Mouse (Mus musculus) monocyte, adult 5-6 weeks (primary cell): ENCODE data around the gene Tgfbi. TPM values are rescaled to one million over a fixed set of nuclear protein-coding genes. Genes with fewer than 3 reads are reported as not detected.
A peak's percentile ranks its signal among the peaks of the same experiment; 100 is the strongest.

Source experiments
- ATAC-seq: fragments of 153-309, 156-312 bp; replicated peaks from 2 replicates; pipeline ENCODE4 v1.8.0; 2017; ENCODE audit warnings: mild to moderate bottlenecking; ENCODE audit not compliant: low TSS enrichment, insufficient number of reproducible peaks, severe bottlenecking, poor library complexity, low FRiP score
- total RNA-seq: library from RNA; stranded (forward); fragments of 200-1000, 200-491, 200-594 nt; gene quantifications from 3 replicates; pipeline ENCODE4 v1.2.3, GENCODE M21; 2017

The Tgfbi gene
- total RNA-seq, 1 experiment from 2014 or later, result 152 TPM

DNA sequence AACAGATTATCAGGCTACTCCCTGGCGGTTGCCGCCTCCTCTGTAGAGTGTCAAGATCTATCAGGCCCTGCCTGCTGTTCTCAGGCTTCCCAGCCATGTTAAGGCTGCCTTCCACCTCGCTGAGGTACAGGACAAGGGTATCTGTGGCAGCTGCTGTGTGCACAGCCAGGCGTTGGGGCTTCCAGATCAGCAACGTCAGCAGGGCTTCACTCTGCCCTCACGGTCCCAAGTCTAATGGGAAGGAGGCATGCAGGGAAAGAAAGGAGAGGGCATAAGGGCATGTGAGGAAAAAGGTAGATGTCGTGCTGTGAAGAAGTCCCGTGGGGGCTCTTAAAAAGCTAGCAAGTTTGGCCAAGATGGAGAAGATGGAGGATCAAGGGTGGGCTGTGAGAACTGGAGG lies 14.1 kb upstream of the Tgfbi start:
- no peak for ATAC-seq

DNA sequence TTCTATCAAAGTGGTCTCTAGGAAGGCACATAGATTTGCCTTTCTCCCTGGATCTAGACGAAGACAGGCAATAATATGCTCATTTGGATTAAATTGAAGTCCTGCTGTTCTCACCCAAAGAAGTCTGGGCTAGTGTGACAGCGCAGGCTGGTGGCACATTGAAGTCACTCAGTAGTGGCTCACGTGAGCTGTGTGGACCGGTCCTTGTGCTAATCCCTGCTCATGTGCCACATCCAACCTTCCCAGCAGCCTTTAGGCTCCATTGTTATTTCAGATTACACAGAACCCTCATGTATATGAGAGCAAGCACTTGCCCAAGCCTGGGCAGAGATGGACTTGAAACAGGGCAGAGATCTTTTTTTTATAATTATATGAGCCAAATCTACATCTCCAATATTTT lies 12.0 kb upstream of the Tgfbi start:
- ATAC-seq, result no peak

GRCm38 (mm10) chr13:56597831-56598612 lies 11.3 kb upstream of the Tgfbi start:
- no peak for ATAC-seq

DNA sequence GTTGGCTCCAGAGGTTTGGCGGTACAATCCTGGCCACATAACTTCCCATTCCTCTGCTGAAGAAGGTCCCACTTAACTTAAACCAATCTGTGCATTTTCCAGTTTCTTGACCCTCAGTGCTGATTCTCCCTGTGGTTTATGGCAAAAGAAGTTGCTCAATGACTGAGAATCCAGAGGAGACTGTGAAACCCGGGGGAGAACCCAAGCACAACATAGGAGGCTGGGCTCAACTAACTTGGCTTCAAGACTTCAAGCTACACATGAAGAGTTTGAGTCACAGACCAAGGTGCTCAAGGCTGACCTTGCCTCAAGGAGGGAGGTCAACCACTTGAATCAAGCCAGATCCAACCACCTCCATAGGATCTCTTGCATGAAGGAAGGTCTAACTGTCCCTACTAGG lies 9.8 kb upstream of the Tgfbi start:
- no peak for ATAC-seq

DNA sequence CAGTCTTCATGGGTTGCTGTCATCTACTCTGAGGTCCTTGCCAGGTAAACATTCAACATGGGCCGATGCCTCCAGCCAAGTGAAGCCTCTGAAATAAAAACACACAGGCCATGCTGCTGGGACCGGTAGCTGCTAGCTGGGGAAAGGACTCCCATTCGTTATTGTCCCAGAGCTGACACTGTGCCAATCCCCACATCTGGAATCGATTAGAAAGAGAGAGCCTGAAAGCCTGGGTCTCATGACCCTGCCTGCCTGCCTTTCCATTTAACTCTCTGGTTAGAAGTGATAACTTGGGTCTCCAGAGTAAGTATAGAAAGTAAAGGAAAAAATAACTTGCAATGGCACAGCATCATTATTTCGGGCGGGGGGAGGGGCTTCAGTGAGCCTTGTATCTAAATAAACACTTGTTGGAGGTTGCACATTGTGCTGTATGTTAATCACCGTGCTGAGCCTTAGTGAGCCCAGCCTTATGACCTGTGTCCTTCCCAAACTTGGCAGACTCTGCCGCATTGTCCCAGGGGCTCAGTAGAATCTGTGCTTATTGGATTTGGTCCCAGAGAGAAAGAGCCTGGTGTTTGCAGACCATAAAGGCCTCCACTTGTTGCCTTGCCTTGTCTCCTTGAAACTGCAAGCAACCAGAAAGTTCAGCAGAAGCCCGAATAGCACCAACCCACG lies 9.0 kb upstream of the Tgfbi start:
- no peak for ATAC-seq

DNA sequence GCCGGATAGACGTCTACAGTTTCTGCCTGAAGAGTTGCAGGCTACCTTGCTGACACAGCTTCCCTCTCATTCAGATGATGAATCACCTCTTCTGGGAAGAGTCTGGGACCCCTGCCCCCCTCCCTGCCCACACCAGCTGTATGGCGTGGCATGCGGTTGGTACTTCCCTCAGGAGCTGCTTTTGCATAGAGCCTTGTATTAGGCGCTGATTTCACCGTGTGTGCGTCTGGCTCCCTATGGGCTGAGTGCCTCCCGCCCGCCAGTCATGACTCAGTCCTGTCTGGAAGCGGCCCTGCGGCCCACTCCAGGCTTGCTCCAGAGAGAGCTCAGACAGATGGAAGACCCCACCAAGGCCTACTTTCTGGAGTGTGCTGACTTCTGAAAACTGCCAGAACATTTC lies 8.1 kb upstream of the Tgfbi start:
- no peak for ATAC-seq

DNA sequence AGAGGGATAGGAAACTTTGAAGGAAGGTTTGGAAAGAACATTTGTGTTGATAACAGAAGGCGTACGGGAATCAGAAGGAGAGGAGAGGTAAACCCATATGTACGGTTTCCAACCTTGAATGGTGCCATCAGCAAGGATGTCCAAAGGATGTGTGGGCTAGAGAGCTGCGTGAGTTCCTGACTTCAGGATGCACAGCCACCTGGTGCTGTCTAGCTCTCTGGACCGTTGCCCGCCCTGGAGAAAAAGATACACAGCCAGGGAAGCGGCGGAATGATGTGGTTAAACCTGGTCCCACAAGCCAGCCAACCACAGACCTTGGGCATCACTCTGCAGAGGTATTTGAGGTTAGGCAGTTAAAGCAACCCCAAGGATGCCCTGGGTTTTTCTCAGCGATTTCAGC lies 3.8 kb upstream of the Tgfbi start:
- no peak for ATAC-seq

- ATAC-seq, result no peak
These were observed 2.6 kb upstream of the Tgfbi start for GRCm38 (mm10) chr13:56606724-56607123.

GRCm38 (mm10) chr13:56607225-56607624 lies 2.1 kb upstream of the Tgfbi start:
- ATAC-seq, result no peak

DNA sequence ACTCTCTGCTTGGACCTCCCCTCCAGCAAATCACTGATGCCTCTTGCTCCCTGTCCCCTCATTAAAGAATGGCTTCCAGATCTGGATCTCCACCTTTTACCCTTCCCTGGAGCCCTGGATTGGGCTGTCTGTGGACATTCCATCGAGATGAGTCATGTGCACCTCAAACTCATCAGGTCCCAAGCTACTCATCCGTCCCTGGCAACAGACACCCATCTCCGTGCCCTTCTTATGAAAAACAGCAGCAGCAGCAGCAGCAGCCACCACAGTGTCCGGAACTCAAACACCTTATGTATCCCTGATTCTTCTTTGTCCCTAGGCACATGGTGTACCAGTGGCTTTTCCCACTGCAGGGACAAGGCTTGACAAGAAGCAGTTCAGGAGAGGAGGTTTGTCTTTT lies 1.5 kb upstream of the Tgfbi start:
- no peak for ATAC-seq

DNA sequence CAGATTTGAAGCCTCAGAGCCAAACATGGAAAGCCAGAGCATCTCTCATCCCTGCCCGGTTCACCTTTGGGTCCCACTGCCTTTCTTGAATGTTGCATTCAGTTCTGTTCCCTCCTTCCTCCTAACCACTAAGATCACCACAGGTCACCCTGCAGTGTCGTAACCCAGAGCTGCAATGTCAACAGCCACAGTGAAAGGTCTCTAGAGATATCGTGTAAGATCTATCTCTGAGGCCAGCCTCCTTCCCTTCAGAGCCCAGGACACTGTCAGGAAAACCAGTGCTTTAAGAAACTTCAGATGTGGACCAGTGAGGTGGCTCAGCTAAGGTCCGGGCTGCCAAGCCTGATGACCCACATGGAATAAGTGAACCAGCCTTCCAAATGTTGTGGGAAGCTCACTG lies 1.8 kb downstream of the Tgfbi start:
- peak; percentile 50 for ATAC-seq

DNA sequence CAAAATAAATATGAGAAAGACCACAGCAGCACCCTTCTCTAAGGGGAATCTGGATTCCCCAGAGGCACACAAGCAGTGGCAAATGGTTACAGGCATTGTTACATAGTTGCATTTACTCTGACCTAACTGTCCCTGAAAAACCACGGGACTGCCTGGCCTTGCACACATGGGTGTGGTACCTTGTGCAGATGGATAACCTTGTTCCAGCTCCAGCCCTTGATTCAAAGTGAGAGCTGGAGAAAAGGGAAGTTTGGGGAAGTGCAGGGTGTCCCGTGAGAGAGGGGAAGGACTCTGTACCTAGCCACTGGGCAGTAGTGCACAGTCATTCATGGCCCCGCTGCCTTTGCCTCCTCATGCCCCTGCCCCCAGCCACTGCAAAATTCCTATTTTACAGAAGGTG lies 2.4 kb downstream of the Tgfbi start:
- peak; percentile 62; the same call in 1 of the 2 replicates for ATAC-seq

DNA sequence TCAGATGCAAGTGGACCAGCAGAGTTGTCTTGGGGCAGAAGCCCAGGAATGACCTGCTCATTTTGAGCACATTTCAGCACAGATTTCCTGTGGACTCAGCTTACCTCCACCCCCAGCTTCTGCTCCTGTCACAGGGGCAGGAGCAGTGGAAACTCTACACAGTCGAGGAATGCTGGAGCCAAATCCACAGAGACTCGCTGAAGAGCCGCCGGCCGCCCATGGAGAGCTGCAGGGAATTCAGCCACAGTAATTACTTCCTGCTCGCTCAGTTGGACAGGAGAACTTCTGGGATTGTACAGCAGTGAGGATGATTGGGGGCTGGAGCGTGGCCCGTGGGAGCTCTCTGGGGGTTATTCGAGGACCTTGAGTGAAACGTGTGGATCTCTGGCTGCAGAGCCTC lies 3.0 kb downstream of the Tgfbi start:
- ATAC-seq, result no peak

DNA sequence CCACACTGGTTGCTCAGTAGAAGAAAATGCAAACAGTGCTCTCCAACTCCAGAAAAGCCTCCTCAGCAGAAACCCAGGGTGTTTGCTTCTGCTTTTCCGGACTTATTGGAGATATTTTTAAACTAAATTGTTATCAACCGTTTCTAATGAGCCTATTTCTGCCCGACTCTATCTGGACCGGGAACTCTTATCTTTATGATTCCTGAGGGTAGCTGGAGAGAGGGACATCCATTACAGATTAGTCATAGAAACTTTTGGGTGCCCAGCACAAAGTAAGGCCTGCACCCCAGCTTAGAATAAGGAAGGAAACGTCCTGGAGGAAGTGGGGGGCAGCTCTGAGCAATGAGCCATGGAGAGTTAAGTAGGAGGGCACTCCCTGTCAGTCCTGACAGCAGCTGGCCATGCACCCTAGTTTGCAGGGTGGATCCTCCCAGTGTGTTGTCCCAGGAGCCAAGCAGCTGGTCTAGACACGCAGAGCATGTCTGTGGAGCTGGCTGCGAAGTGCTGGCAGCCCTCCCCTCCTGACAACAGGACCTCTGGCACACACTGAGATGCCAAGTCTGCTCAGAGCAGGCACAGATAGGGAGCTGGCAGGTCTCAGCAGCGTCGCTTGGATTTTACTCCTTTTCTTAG lies 4.2 kb downstream of the Tgfbi start:
- ATAC-seq, result peak; percentile 53

DNA sequence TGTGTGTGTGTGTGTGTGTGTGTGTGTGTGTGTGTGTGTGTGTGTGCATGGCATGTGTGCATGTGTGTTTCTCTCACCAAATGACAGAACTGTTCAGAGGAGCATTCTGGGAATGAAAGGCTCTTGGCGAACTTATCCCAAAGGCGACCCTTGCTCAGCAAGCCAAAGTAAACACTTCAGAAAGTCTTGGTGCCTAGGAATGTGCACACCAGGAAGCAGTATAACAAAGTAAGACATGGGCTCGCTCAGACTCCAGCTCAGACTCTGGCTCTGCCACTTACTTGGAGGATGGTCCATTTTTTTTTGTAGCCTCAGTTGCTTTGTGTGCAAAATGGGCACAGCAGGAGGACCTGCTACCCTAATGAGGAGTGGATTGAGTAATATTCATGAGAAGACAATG lies 5.4 kb downstream of the Tgfbi start:
- no peak for ATAC-seq

DNA sequence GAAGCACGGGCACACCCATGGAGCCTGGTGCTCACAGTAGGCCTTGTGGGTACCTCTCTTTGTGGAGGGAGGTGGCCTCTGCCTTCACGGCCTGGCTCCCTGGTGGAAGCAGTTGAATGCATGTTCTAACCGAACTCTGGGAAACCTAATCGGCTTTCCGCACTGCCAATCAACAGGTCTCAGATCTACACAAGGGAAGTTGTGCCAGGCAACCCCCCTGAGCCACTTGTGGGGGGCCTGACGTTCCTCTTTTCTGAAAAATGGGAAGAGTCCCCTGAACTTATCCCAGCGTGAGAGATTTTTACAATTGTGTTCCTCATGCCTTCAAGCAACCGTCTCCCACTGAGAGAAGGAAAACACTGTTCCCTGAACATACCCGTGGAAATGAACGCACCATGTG lies 5.9 kb downstream of the Tgfbi start:
- no peak for ATAC-seq

GRCm38 (mm10) chr13:56615864-56616263 lies 6.5 kb downstream of the Tgfbi start:
- ATAC-seq, result 0 out of 2 replicates have a peak, but pooled peaks have one; percentile 13

DNA sequence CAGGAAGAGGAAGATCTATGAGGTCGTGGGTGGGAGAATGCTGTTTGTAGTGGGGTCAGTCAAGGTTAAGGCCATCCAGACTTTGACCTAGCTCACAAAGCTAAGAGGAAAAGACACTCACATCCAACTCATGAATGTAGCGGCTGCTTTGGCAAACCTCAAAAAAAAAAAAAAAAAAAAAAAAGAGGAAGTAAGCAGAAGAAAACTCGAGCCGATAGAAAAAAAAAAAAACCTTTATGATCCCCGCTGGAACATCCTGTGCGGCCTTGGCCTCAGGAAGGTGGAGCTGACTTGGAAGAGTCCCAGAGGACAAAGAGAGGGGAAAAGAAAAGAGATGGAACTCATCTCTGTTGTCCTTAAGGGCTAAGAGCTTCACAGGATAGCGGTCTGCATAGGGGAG lies 7.1 kb downstream of the Tgfbi start:
- ATAC-seq, result no peak

- no peak for ATAC-seq
These were observed 7.9 kb downstream of the Tgfbi start for GRCm38 (mm10) chr13:56617197-56617596.

DNA sequence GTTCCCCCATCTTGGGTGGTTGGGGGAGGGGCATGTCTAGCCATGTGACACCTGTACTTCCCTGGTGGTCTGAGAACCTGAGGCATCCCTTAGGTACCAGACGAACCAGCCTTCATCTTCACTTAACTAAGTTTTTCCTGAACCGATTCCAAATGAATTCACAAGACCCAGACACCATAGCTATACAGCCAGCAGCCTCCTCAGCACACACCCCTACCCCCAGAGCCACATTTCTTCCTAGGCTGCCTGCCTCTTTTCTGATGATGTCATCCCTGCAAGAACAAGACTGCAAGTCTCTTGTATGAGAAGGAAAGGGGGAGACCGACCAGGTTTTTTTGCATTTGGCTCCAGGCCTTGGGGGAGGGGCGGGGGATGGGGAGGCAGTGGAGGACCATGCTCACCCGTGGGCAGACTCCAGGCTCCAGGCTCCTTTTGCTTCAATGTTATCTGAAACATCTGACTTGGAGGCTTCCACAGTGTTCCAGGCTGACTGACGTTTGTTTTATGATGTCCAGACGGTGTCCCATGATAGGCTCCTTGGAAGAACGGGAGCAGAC lies 13.0 kb downstream of the Tgfbi start:
- no peak for ATAC-seq
